Mouse (Mus musculus): Measurements from ENCODE around the gene Tldc2. TPM values are rescaled to one million over a fixed set of nuclear protein-coding genes. Genes with fewer than 3 reads are reported as not detected.

Tldc2 gene
- polyA plus RNA-seq, 1 experiment from 2014 or later = 0.27 TPM

- no peak overlapping the region for H3K4me2 ChIP-seq
- no peaks in the 10 kb centered on the region for H3K27me3 ChIP-seq
- WGBS = 78% methylated on average over 9 of the region's 9 CpGs
These were observed 13.3 kb upstream of the Tldc2 start for GRCm38 (mm10) chr2:157073378-157074052.

GRCm38 (mm10) chr2:157074186-157074724 is 12.6 kb upstream of the Tldc2 start:
- Histone ChIP-seq H3K9ac (no peak overlapping the region), H3K4me1 (peaks cover 86% of the 10 kb centered on the region), H3K9me3 (replicated peaks) (no peaks in the 10 kb centered on the region), H3K4me3 (replicated peaks) (no peak overlapping the region), H3K27me3 (no peaks in the 10 kb centered on the region), H3K27ac (0 out of 2 replicates have a peak overlapping the region, but pooled peaks have one; percentile 18), H3K36me3 (peaks cover 17% of the 10 kb centered on the region), H3K4me2 (no peak overlapping the region)
- ATAC-seq (replicated peaks; ENCODE audit: low FRiP score) = no peak
- WGBS = 82% methylated on average over 9 of the region's 9 CpGs

More at GRCm38 (mm10) chr2:157073378-157074052, 13.3 kb upstream of the Tldc2 start:
- no peak overlapping the region for H3K4me3 ChIP-seq (replicated peaks)
- H3K27ac ChIP-seq = 0 out of 2 replicates have a peak overlapping the region, but pooled peaks have one; percentile 5
- ATAC-seq (replicated peaks; ENCODE audit: low FRiP score) = no peak
- H3K9me3 ChIP-seq (replicated peaks) = no peaks in the 10 kb centered on the region
- peaks cover 94% of the 10 kb centered on the region for H3K4me1 ChIP-seq
- peaks cover 17% of the 10 kb centered on the region for H3K36me3 ChIP-seq
- H3K9ac ChIP-seq = 0 out of 2 replicates have a peak overlapping the region, but pooled peaks have one; percentile 23

GRCm38 (mm10) chr2:157074772-157075171 is 12.1 kb upstream of the Tldc2 start:
- H3K4me3 ChIP-seq (replicated peaks) = no peak overlapping the region
- H3K36me3 ChIP-seq = peaks cover 17% of the 10 kb centered on the region
- H3K9ac ChIP-seq = no peak overlapping the region
- H3K27ac ChIP-seq = no peak overlapping the region
- H3K4me1 ChIP-seq = peaks cover 86% of the 10 kb centered on the region
- 52% methylated on average over 5 of the region's 5 CpGs for WGBS
- no peaks in the 10 kb centered on the region for H3K9me3 ChIP-seq (replicated peaks)
- peak overlapping the region; percentile 93 for H3K4me2 ChIP-seq
- no peak for ATAC-seq (replicated peaks; ENCODE audit: low FRiP score)
- no peaks in the 10 kb centered on the region for H3K27me3 ChIP-seq

DNA sequence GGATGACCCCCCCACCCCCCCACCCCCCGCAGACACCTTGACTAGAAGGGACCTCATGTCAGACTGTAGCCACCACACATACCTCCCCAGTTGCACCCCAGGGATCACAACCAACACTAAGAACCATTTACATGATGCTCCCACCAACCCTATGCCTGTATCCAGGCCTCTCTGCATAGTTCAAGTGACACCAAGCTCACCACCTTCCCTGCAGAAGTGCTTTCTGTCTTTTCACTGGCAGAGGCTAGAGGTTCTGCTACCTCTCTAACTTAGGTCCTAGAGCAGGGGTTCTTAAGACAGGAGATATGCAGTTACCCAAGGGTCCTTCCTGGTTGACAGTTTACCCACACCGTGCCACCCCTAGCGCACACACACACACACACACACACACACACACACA is 11.6 kb upstream of the Tldc2 start:
- H3K4me3 ChIP-seq (replicated peaks) = peak overlapping the region; percentile 8
- WGBS = 73% methylated on average over 3 of the region's 3 CpGs
- H3K9me3 ChIP-seq (replicated peaks) = no peaks in the 10 kb centered on the region
- ATAC-seq (replicated peaks; ENCODE audit: low FRiP score) = no peak
- H3K36me3 ChIP-seq = peaks cover 17% of the 10 kb centered on the region
- no peak overlapping the region; the same call in 1 of the 2 replicates for H3K9ac ChIP-seq
- peak overlapping the region; percentile 51; the same call in 1 of the 2 replicates for H3K27ac ChIP-seq
- H3K4me1 ChIP-seq = peaks cover 85% of the 10 kb centered on the region
- H3K4me2 ChIP-seq = peak overlapping the region; percentile 93
- no peaks in the 10 kb centered on the region for H3K27me3 ChIP-seq

GRCm38 (mm10) chr2:157075685-157076084 is 11.2 kb upstream of the Tldc2 start:
- H3K4me3 ChIP-seq (replicated peaks) = peak overlapping the region; percentile 8
- no peak for ATAC-seq (replicated peaks; ENCODE audit: low FRiP score)
- no peaks in the 10 kb centered on the region for H3K27me3 ChIP-seq
- no peaks in the 10 kb centered on the region for H3K9me3 ChIP-seq (replicated peaks)
- peak overlapping the region; percentile 51; the same call in 1 of the 2 replicates for H3K27ac ChIP-seq
- H3K4me2 ChIP-seq = peak overlapping the region; percentile 93
- 29% methylated on average over 3 of the region's 3 CpGs for WGBS
- H3K4me1 ChIP-seq = peaks cover 81% of the 10 kb centered on the region
- H3K9ac ChIP-seq = no peak overlapping the region; the same call in 1 of the 2 replicates
- peaks cover 17% of the 10 kb centered on the region for H3K36me3 ChIP-seq

- Histone ChIP-seq H3K27ac (peak overlapping the region; percentile 99; the same call in 1 of the 2 replicates), H3K4me3 (replicated peaks) (peak overlapping the region; percentile 85), H3K27me3 (no peaks in the 10 kb centered on the region), H3K4me2 (peak overlapping the region; percentile 93), H3K36me3 (peaks cover 17% of the 10 kb centered on the region), H3K9ac (no peak overlapping the region), H3K9me3 (replicated peaks) (no peaks in the 10 kb centered on the region), H3K4me1 (peaks cover 72% of the 10 kb centered on the region)
- 82% methylated on average over 7 of the region's 7 CpGs for whole genome bisulfite sequencing
- no peak for ATAC-seq (replicated peaks; ENCODE audit: low FRiP score)
These were observed 10.3 kb upstream of the Tldc2 start for GRCm38 (mm10) chr2:157076585-157076984.

DNA sequence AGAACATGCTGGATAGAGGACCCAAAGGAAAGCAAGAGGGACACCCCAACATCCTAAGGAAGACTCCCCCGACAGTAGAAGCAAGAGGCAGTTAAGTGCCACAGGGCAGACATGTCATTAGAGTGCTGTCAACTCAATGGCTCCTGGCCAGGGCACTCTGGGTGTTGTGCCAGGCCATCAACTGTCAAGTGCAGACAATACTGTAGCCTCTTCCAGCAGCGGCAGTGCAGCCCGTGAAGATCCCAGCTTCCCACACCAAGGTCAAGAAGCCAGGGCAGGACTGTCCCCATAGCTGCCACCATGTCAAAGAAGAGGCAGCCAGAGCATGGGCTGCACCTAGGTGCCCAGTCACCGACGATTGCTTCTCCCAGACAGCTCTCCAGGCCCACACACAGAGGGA is 9.7 kb upstream of the Tldc2 start:
- H3K9me3 ChIP-seq (replicated peaks) = no peaks in the 10 kb centered on the region
- WGBS = 18% methylated on average over 5 of the region's 5 CpGs
- peaks cover 70% of the 10 kb centered on the region for H3K4me1 ChIP-seq

DNA sequence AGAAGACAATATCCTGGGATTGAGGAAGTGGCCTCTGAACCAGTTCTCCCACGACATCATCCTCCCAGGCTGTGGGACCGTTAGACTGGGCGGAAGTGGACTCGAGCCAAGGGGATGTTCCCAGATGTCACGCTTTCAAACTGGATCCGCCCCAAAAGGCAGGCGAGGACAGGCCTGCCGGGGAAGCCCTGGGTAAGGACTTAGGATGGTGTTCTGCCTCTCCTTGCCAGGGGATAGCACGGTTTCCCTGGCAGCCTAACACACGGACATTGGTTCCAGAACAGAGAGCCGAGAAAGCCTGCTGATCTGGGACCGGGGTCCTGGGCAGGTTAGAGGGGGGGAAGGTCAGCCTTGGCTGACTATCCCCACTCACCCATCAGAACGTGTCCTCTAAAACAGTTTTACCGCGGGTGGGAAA is 9.2 kb upstream of the Tldc2 start:
- Histone ChIP-seq H3K27me3 (no peaks in the 10 kb centered on the region), H3K4me2 (peak overlapping the region; percentile 93), H3K4me3 (replicated peaks) (peak overlapping the region; percentile 85), H3K9me3 (replicated peaks) (no peaks in the 10 kb centered on the region), H3K36me3 (peaks cover 15% of the 10 kb centered on the region), H3K9ac (peak overlapping the region; percentile 97), H3K4me1 (peaks cover 70% of the 10 kb centered on the region), H3K27ac (peak overlapping the region; percentile 99)
- 0% methylated on average over 15 of the region's 15 CpGs for WGBS
- ATAC-seq (replicated peaks; ENCODE audit: low FRiP score) = peak; percentile 16; the same call in 1 of the 2 replicates

More for the DNA sequence above, 9.7 kb upstream of the Tldc2 start:
- Histone ChIP-seq H3K27me3 (no peaks in the 10 kb centered on the region), H3K9ac (peak overlapping the region; percentile 97), H3K4me3 (replicated peaks) (peak overlapping the region; percentile 85), H3K36me3 (peaks cover 17% of the 10 kb centered on the region), H3K27ac (peak overlapping the region; percentile 99), H3K4me2 (peak overlapping the region; percentile 93)
- no peak for ATAC-seq (replicated peaks; ENCODE audit: low FRiP score)

- peaks cover 66% of the 10 kb centered on the region for H3K4me1 ChIP-seq
- under 1% methylated on average over 73 of the region's 79 CpGs for WGBS
- H3K9ac ChIP-seq = peak overlapping the region; percentile 97
- H3K27me3 ChIP-seq = no peaks in the 10 kb centered on the region
- peak overlapping the region; percentile 99 for H3K27ac ChIP-seq
- peaks cover 10% of the 10 kb centered on the region for H3K36me3 ChIP-seq
- H3K4me3 ChIP-seq (replicated peaks) = peak overlapping the region; percentile 85
- no peaks in the 10 kb centered on the region for H3K9me3 ChIP-seq (replicated peaks)
- peak; percentile 22; the same call in 1 of the 2 replicates for ATAC-seq (replicated peaks; ENCODE audit: low FRiP score)
- H3K4me2 ChIP-seq = peak overlapping the region; percentile 93
These were observed 8.6 kb upstream of the Tldc2 start for GRCm38 (mm10) chr2:157078059-157078792.

- H3K4me1 ChIP-seq = peaks cover 58% of the 10 kb centered on the region
- no peaks in the 10 kb centered on the region for H3K27me3 ChIP-seq
- no peaks in the 10 kb centered on the region for H3K9me3 ChIP-seq (replicated peaks)
- WGBS = under 1% methylated on average over 105 of the region's 136 CpGs
- H3K4me2 ChIP-seq = peak within 1 kb of the TSS; percentile 93
- H3K4me3 ChIP-seq (replicated peaks) = peak within 1 kb of the TSS; percentile 85
- H3K27ac ChIP-seq = peak within 1 kb of the TSS; percentile 99
- peak; percentile 91 for ATAC-seq (replicated peaks; ENCODE audit: low FRiP score)
- peak within 1 kb of the TSS; percentile 97 for H3K9ac ChIP-seq
- peaks cover 3% of the 10 kb centered on the region; the same call in 1 of the 2 replicates for H3K36me3 ChIP-seq
These were observed 7.8 kb upstream of the Tldc2 start, which contains the start of gene Soga1 for GRCm38 (mm10) chr2:157078793-157079700. Gene Soga1, minus strand, starts transcription at chr2:157079254.

DNA sequence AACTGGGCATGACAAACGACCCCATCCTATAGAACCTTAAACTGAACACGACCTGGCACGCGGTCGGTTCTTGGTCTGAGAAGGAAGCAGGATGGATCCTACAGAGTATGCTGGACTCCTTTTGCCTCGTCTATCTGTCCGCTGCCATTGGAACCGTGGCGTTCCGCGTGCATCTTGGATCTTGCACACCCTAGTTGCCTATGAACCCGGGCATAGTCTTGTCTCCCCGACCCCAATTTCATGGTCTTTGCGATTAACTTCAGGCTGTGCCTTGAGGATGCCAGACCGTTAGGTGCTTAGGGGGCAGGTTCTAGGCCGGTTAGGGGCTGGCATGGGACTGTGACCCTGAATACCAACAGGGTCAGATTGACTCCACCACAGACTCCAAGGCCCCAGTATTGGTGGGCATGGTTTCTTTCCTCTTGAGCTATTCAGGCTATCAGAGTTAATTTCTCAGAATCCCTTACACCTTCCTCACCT is 7.1 kb upstream of the Tldc2 start:
- no peaks in the 10 kb centered on the region for H3K27me3 ChIP-seq
- peak overlapping the region; percentile 99 for H3K27ac ChIP-seq
- WGBS = 9% methylated on average over 16 of the region's 16 CpGs
- no peaks in the 10 kb centered on the region for H3K36me3 ChIP-seq
- peaks cover 51% of the 10 kb centered on the region for H3K4me1 ChIP-seq
- H3K4me2 ChIP-seq = peak overlapping the region; percentile 93
- H3K9me3 ChIP-seq (replicated peaks) = no peaks in the 10 kb centered on the region
- ATAC-seq (replicated peaks; ENCODE audit: low FRiP score) = no peak
- H3K9ac ChIP-seq = peak overlapping the region; percentile 97
- peak overlapping the region; percentile 85 for H3K4me3 ChIP-seq (replicated peaks)

Data from kidney, embryonic 15.5 days (tissue).